ENCODE assay signal across 8 mouse cellular contexts in genomic region chr10:78752452-78753191, GRCm38 (mm10). TPM values are rescaled to one million over a fixed set of nuclear protein-coding genes. Genes with fewer than 3 reads are reported as not detected.
DNase-seq lines count a peak whose midpoint lies in the region; ATAC-seq and TF ChIP-seq lines count a peak whose summit lies in the region.

Gene Ccdc105, minus strand, starts transcription at chr10:78753065.

- intact Hi-C loops in left cerebral cortex, postnatal 4 days (cut with DNase I), result loop anchor here (5.0 to 10.0 kb wide), 2 partner anchors 365 to 912 kb away; partner anchors contain the start of genes Madcam1 and Tpgs1

- H3K9ac ChIP-seq in hindbrain, postnatal 0 days (replicated peaks; ENCODE audit: low read length), result peak within 1 kb of the TSS; percentile 82
- H3K9ac ChIP-seq in midbrain, embryonic 16.5 days (ENCODE audit: low read depth, low read length), result peak within 1 kb of the TSS; percentile 89

- H3K9me3 ChIP-seq in hindbrain, postnatal 0 days (ENCODE audit: low read length), result no peaks in the 10 kb centered on the region
- no peaks in the 10 kb centered on the region for H3K9me3 ChIP-seq in midbrain, embryonic 16.5 days (replicated peaks; ENCODE audit: control insufficient read depth, low read length, poor library complexity, severe bottlenecking)

- no peak for TF ChIP-seq CTCF in hindbrain, postnatal 0 days (IDR thresholded peaks at IDR 0.05; ENCODE audit: low read depth)

- no peaks in the 10 kb centered on the region for H3K36me3 ChIP-seq in hindbrain, postnatal 0 days (ENCODE audit: insufficient read depth, low read length)
- no peaks in the 10 kb centered on the region for H3K36me3 ChIP-seq in midbrain, embryonic 16.5 days (ENCODE audit: control insufficient read depth, insufficient read depth, low read length)

- WGBS in hindbrain, postnatal 0 days, result 1% methylated on average over 58 of the region's 61 CpGs
- under 1% methylated on average over 60 of the region's 61 CpGs for WGBS in midbrain, embryonic 16.5 days

- H3K27ac ChIP-seq in hindbrain, postnatal 0 days, result peak within 1 kb of the TSS; percentile 93
- H3K27ac ChIP-seq in midbrain, embryonic 16.5 days (ENCODE audit: low read length), result peak within 1 kb of the TSS; percentile 96

- peak within 1 kb of the TSS; percentile 86 for H3K4me2 ChIP-seq in hindbrain, postnatal 0 days (ENCODE audit: low read depth, low read length)
- H3K4me2 ChIP-seq in midbrain, embryonic 16.5 days (ENCODE audit: low read length), result peak within 1 kb of the TSS; percentile 89

- peak; percentile 95 for ATAC-seq in hindbrain, postnatal 0 days
- peak; percentile 94 for ATAC-seq in midbrain, embryonic 16.5 days

- peak; percentile 74 for DNase-seq in adrenal gland, postnatal 14 days
- peak; percentile 86 for DNase-seq in cerebellum, adult 9-11 months
- peak; percentile 71 to 81 for DNase-seq in frontal cortex, adult 2 months (ENCODE audit: extremely low spot score in 1 of 2, low spot score in 1 of 2)
- DNase-seq in hindbrain, postnatal 0 days (ENCODE audit: low spot score), result peak; percentile 95
- peak; percentile 83 for DNase-seq in left cerebral cortex, postnatal 4 days
- peak; percentile 79 for DNase-seq in testis, postnatal 10 days (ENCODE audit: low spot score)
- DNase-seq in spleen, postnatal 36 days (ENCODE audit: low spot score in 2 of 2), result no peak

- no peaks in the 10 kb centered on the region for H3K27me3 ChIP-seq in hindbrain, postnatal 0 days (ENCODE audit: insufficient read depth, low read length)
- peaks cover 3% of the 10 kb centered on the region; the same call in 1 of the 2 replicates for H3K27me3 ChIP-seq in midbrain, embryonic 16.5 days (ENCODE audit: control insufficient read depth, insufficient read depth, low read depth, low read length)

- peak within 1 kb of the TSS; percentile 48 for H3K4me3 ChIP-seq in hindbrain, postnatal 0 days (ENCODE audit: low read length)
- peak within 1 kb of the TSS; percentile 59 for H3K4me3 ChIP-seq in midbrain, embryonic 16.5 days (ENCODE audit: low read depth, low read length)

- 0 out of 2 replicates have a peak, but pooled peaks cover 3% of the 10 kb centered on the region for H3K4me1 ChIP-seq in hindbrain, postnatal 0 days (ENCODE audit: insufficient read depth, low read length)
- peaks cover 18% of the 10 kb centered on the region for H3K4me1 ChIP-seq in midbrain, embryonic 16.5 days (ENCODE audit: control insufficient read depth, insufficient read depth, low read length)

RNA-seq across cellular contexts. Expression of gene Ccdc105, which starts in this region (rescaled TPM):
- not detected in 2 replicates for total RNA-seq in adrenal gland, postnatal 14 days (2021)
- polyA plus RNA-seq in frontal cortex, adult 2 months (2012; rRNA removed), result 0.15 and 0.18 TPM in 2 replicates
- total RNA-seq in hindbrain, postnatal 0 days (2014; rRNA removed), result not detected in 2 replicates
- 0.16 and 0.28 TPM in 2 replicates for polyA plus RNA-seq in hindbrain, postnatal 0 days (2015; fragmentation: Nextera tagmentation; extraction: Ambion mirVana)
- under 1 TPM in 1 of 2 experiments, not detected in 1; 0.22 TPM for total RNA-seq in left cerebral cortex, postnatal 4 days (2021)
- polyA plus RNA-seq in midbrain, embryonic 16.5 days (2015; fragmentation: Nextera tagmentation; extraction: Ambion mirVana), result 0.32 and 0.65 TPM in 2 replicates

Comparison
In these comparisons a context has a peak if more than half of its experiments do, and no peak if none do; other contexts are left out.
1. Peak in DNase-seq in adrenal gland, postnatal 14 days; RNA of the gene not detected or under 1 TPM.
2. Peak in DNase-seq in frontal cortex, adult 2 months; RNA of the gene not detected or under 1 TPM.
3. Peak in DNase-seq, ATAC-seq, H3K4me3 ChIP-seq, H3K27ac ChIP-seq, H3K9ac ChIP-seq and H3K4me2 ChIP-seq in hindbrain, postnatal 0 days; RNA of the gene not detected or under 1 TPM.
4. Peak in DNase-seq in left cerebral cortex, postnatal 4 days; RNA of the gene not detected or under 1 TPM.
5. Peak in ATAC-seq, H3K4me3 ChIP-seq, H3K27ac ChIP-seq, H3K9ac ChIP-seq and H3K4me2 ChIP-seq in midbrain, embryonic 16.5 days; RNA of the gene not detected or under 1 TPM.
6. DNase-seq: peak in cerebellum, adult 9-11 months (single experiment) and testis, postnatal 10 days (single experiment); none in spleen, postnatal 36 days (0 of 2).